Mouse (Mus musculus): ENCODE measurements around the gene Myo1d.

DNA sequence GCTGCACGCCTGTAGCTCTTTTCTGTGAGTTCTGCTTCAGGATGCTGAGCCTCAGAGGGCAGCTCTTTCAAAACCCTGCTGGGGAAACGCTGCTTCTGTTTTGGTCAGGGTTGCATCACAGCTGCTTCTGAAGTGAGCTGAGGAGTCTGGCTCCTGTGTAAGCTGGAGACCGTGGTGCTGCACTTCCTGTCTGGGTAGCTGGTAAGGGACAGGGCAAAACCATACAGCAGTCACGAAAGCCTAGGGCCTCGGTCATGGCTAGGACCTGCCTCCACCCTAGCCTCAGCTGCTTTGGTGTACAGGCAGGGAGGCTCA, 290.0 kb downstream of the Myo1d start:
- TF ChIP-seq CTCF (IDR thresholded peaks at IDR 0.05; ENCODE audit: insufficient read depth, low read depth, low read length) (no peak), POLR2A (IDR thresholded peaks at IDR 0.05; ENCODE audit: insufficient read depth, low read depth, low read length) (no peak)
